Mouse (Mus musculus) CH12.LX (cell line): ENCODE results near the gene Atp8b3. TPM values are rescaled to one million over a fixed set of nuclear protein-coding genes. Genes with fewer than 3 reads are reported as not detected.

Source experiments
- DNase-seq: peaks from one replicate; pipeline ENCODE4 v3.0.0-alpha.2; 2013; ENCODE audit errors: extremely low read depth
- H3K27ac ChIP-seq: 2 replicates; pipeline ENCODE4 v1.5.1; 2012; ENCODE audit warnings: low read depth, mild to moderate bottlenecking, control low read depth, moderate library complexity; ENCODE audit not compliant: insufficient read depth
- H3K27me3 ChIP-seq: replicated peaks from 2 replicates; pipeline ENCODE3; 2012; ENCODE audit warnings: inconsistent platforms
- H3K36me3 ChIP-seq, 2 experiments: replicated peaks in 1 of 2; 2 replicates each; pipeline versions ENCODE3 to v1.6.1; 2012; ENCODE audit warnings: inconsistent platforms in 1 of 2, low read length in 1 of 2, mild to moderate bottlenecking in 1 of 2, mixed read lengths in 1 of 2, moderate library complexity in 1 of 2; ENCODE audit not compliant: control insufficient read depth in 1 of 2, insufficient read depth in 1 of 2
- H3K4me1 ChIP-seq, 2 experiments: 2 replicates each; pipeline ENCODE4 v1.6.1; 2012; ENCODE audit warnings: inconsistent platforms in 1 of 2, moderate library complexity in 1 of 2; ENCODE audit not compliant: insufficient read depth in 2 of 2, control insufficient read depth in 1 of 2
- H3K4me2 ChIP-seq: 2 replicates; pipeline ENCODE4 v1.6.1; 2012; ENCODE audit warnings: low read depth, mild to moderate bottlenecking, control low read depth; ENCODE audit not compliant: poor library complexity, insufficient read depth, severe bottlenecking
- H3K4me3 ChIP-seq, 3 experiments: fragments of 150-350 bp in 1 of 3; sonication (generic) in 1 of 3; replicated peaks in 1 of 3; 2 replicates each; pipeline versions ENCODE3 to v1.5.1; 2011 to 2012; ENCODE audit warnings: low read depth in 2 of 3, low read length in 2 of 3, mild to moderate bottlenecking in 2 of 3, moderate library complexity in 2 of 3, control low read depth in 1 of 3, improper control_type of control experiment in 1 of 3, inconsistent platforms in 1 of 3, mixed read lengths in 1 of 3; ENCODE audit not compliant: poor library complexity in 1 of 3
- H3K79me2 ChIP-seq: replicated peaks from 2 replicates; pipeline ENCODE4 v1.6.1; 2012; ENCODE audit warnings: mild to moderate bottlenecking, moderate library complexity; ENCODE audit not compliant: control insufficient read depth, poor library complexity, insufficient read depth, severe bottlenecking; ENCODE audit errors: extremely low read depth
- H3K9ac ChIP-seq: 2 replicates; pipeline ENCODE4 v1.6.1; 2012; ENCODE audit warnings: low read depth, mild to moderate bottlenecking, control low read depth, moderate library complexity; ENCODE audit not compliant: insufficient read depth
- H3K9me3 ChIP-seq: replicated peaks from 2 replicates; pipeline ENCODE3; 2012; ENCODE audit warnings: low read length, inconsistent platforms, mixed read lengths
- BHLHE40 ChIP-seq: IDR thresholded peaks from 2 replicates; pipeline ENCODE4 v1.6.1; 2011; ENCODE audit warnings: mild to moderate bottlenecking, low read depth, low read length, improper control_type of control experiment
- E2F4 ChIP-seq: IDR thresholded peaks from 2 replicates; pipeline ENCODE4 v1.6.1; 2011; ENCODE audit warnings: low read depth, low read length, improper control_type of control experiment; ENCODE audit not compliant: insufficient replicate concordance
- EP300 ChIP-seq: IDR thresholded peaks from 2 replicates; pipeline ENCODE4 v1.6.1; 2011; ENCODE audit warnings: low read length, improper control_type of control experiment
- ETS1 ChIP-seq: conservative IDR thresholded peaks from 2 replicates; pipeline ENCODE4 v1.6.1; 2012; ENCODE audit warnings: low read depth, mild to moderate bottlenecking, inconsistent platforms, low read length, improper control_type of control experiment, moderate library complexity
- GABPA ChIP-seq: IDR thresholded peaks from 2 replicates; pipeline ENCODE4 v1.6.1; 2012; ENCODE audit warnings: low read depth, low read length, improper control_type of control experiment, inconsistent platforms; ENCODE audit not compliant: insufficient replicate concordance
- IRF4 ChIP-seq: IDR thresholded peaks from 2 replicates; pipeline ENCODE4 v1.6.1; 2014; ENCODE audit warnings: low read depth, mild to moderate bottlenecking, inconsistent platforms, low read length, improper control_type of control experiment
- JUN ChIP-seq: IDR thresholded peaks from 2 replicates; pipeline ENCODE4 v1.6.1; 2011; ENCODE audit warnings: low read depth, mild to moderate bottlenecking, low read length, improper control_type of control experiment, moderate library complexity; ENCODE audit not compliant: insufficient read depth
- KAT2A ChIP-seq: IDR thresholded peaks from 2 replicates; pipeline ENCODE4 v1.6.1; 2012; ENCODE audit warnings: low read length, improper control_type of control experiment, inconsistent platforms; ENCODE audit not compliant: insufficient replicate concordance
- MEF2A ChIP-seq: IDR thresholded peaks from 2 replicates; pipeline ENCODE4 v1.6.1; 2014; ENCODE audit warnings: low read depth, mild to moderate bottlenecking, inconsistent platforms, low read length, improper control_type of control experiment, borderline replicate concordance
- MXI1 ChIP-seq: IDR thresholded peaks from 2 replicates; pipeline ENCODE4 v1.6.1; 2011; ENCODE audit warnings: mild to moderate bottlenecking, low read depth, low read length, improper control_type of control experiment
- MYC ChIP-seq: IDR thresholded peaks from 2 replicates; pipeline ENCODE4 v1.6.1; 2011; ENCODE audit warnings: low read depth, mild to moderate bottlenecking, improper control_type of control experiment, low read length
- PAX5 ChIP-seq: IDR thresholded peaks from 2 replicates; pipeline ENCODE4 v1.6.1; 2012; ENCODE audit warnings: low read length, inconsistent platforms, mixed read lengths
- SIN3A ChIP-seq: IDR thresholded peaks from 2 replicates; pipeline ENCODE4 v1.6.1; 2012; ENCODE audit warnings: low read length, improper control_type of control experiment, inconsistent platforms
- UBTF ChIP-seq: IDR thresholded peaks from 2 replicates; pipeline ENCODE4 v1.6.1; 2012; ENCODE audit warnings: low read depth, mild to moderate bottlenecking, inconsistent platforms, low read length, improper control_type of control experiment, moderate library complexity
- USF1 ChIP-seq: IDR thresholded peaks from 2 replicates; pipeline ENCODE4 v1.6.1; 2014; ENCODE audit warnings: low read depth, mild to moderate bottlenecking, inconsistent platforms, low read length, improper control_type of control experiment
- dilution Hi-C: fragments of 300-500 bp; cut with MboI; formaldehyde crosslinking; loops from 2 replicates; pipeline ENCODE4 v1.14.3; 2020; ENCODE audit warnings: low sequenced_read_pairs; ENCODE audit not compliant: extremely low pct_unique_long_range_greater_than_20kb, extremely low pct_ligation_motif_present
- in situ Hi-C: fragments of 300-500 bp; cut with MboI; formaldehyde crosslinking; loops from 3 replicates; pipeline ENCODE4 v1.14.3; 2019; ENCODE audit warnings: low sequenced_read_pairs, low pct_ligation_motif_present, low pct_unique_long_range_greater_than_20kb, mixed read lengths
- polyA plus RNA-seq: library from polyadenylated mRNA; unstranded; fragments of >175 nt; gene quantifications from 2 replicates; pipeline ENCODE4 v1.2.1, GENCODE M21; 2012; ENCODE audit warnings: low read depth; ENCODE audit not compliant: insufficient read length
- total RNA-seq, 2 experiments: library from RNA; depleted of rRNA; stranded (reverse); fragments of 300-350 nt in 1 of 2; fragments of >200 nt in 1 of 2; gene quantifications; 2 replicates each; pipeline ENCODE4 v1.2.3; 2012 to 2014

Atp8b3 gene
- total and polyA plus RNA-seq, 3 experiments, result 0.08 to 0.27 (median 0.21) TPM

GRCm38 (mm10) chr10:80539493-80539892, 569 bp upstream of the Atp8b3 start:
- H3K79me2 ChIP-seq, result no peaks in the 10 kb centered on the region
- H3K27ac ChIP-seq, result no peak overlapping the region
- in situ Hi-C loops (no loop called here), dilution Hi-C loops (no loop called here)
- no peak for DNase-seq
- TF ChIP-seq E2F4 (no peak), EP300 (no peak), BHLHE40 (no peak), MYC (no peak), MXI1 (no peak), IRF4 (no peak), KAT2A (no peak)
- peaks cover 32 to 41% of the 10 kb centered on the region in 2 experiments for H3K36me3 ChIP-seq
- no peak overlapping the region for H3K9ac ChIP-seq
- peaks cover 10% of the 10 kb centered on the region for H3K27me3 ChIP-seq
- H3K4me3 ChIP-seq, result no peak overlapping the region
- H3K4me2 ChIP-seq, result no peak overlapping the region
- H3K4me1 ChIP-seq, result peaks cover 14 to 27% of the 10 kb centered on the region in 2 experiments
- H3K9me3 ChIP-seq, result no peaks in the 10 kb centered on the region

- Histone ChIP-seq H3K36me3 (peaks cover 19 to 28% of the 10 kb centered on the region in 2 experiments), H3K4me3 (no peak overlapping the region), H3K4me1 (peaks cover 21 to 40% of the 10 kb centered on the region in 2 experiments), H3K9ac (no peak overlapping the region), H3K27me3 (peaks cover 10% of the 10 kb centered on the region), H3K27ac (no peak overlapping the region), H3K79me2 (no peaks in the 10 kb centered on the region), H3K9me3 (no peaks in the 10 kb centered on the region), H3K4me2 (peak overlapping the region; percentile 82; the same call in 1 of the 2 replicates)
- in situ Hi-C loops (no loop called here), dilution Hi-C loops (no loop called here)
- TF ChIP-seq SIN3A, result no peak
- peak; percentile 22 for TF ChIP-seq ETS1
- no peak for TF ChIP-seq PAX5
- TF ChIP-seq JUN, result no peak
- no peak for TF ChIP-seq UBTF
- peak; percentile 83 for TF ChIP-seq BHLHE40
- TF ChIP-seq USF1, result peak; percentile 8; the same call in 1 of the 2 replicates
- TF ChIP-seq MEF2A, result no peak
- DNase-seq, result peak; percentile 51
These were observed 744 bp downstream of the Atp8b3 start for GRCm38 (mm10) chr10:80538180-80538579.

DNA sequence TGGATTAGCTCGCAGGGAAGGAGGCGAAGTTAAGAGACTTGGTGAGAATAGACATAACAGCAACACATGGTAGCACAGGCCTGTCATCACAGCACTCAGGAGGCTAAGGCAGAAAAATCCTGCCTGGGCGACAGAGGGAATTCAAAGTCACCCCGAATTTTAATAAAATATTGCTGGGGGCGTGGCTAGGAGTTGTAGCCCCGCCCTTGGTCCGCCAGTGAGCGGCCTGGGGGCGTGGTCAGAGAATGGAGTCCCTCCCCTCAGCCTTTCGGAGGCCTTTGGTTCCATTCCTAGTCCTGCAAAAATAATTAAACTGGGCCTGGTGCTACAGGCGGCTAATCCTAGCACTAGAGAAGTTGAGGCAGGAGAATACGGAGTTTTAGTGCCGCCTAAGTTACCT, 3.2 kb downstream of the Atp8b3 start:
- H3K9me3 ChIP-seq, result no peaks in the 10 kb centered on the region
- no peak for TF ChIP-seq GABPA
- H3K27me3 ChIP-seq, result peaks cover 10% of the 10 kb centered on the region
- peaks cover 0 to 4% of the 10 kb centered on the region in 2 experiments for H3K36me3 ChIP-seq
- no peak overlapping the region for H3K9ac ChIP-seq
- no peaks in the 10 kb centered on the region for H3K79me2 ChIP-seq
- H3K27ac ChIP-seq, result no peak overlapping the region
- H3K4me3 ChIP-seq, result peak overlapping the region in 1 of 3 experiments; percentile 20
- no peak for DNase-seq
- in situ Hi-C loops, result no loop called here
- peaks cover 21 to 54% of the 10 kb centered on the region in 2 experiments for H3K4me1 ChIP-seq
- H3K4me2 ChIP-seq, result peak overlapping the region; percentile 7; the same call in 1 of the 2 replicates
- dilution Hi-C loops, result no loop called here
